Mouse (Mus musculus) adrenal gland, postnatal 10 days (tissue): Measurements from ENCODE around the gene Med13l. TPM values are rescaled to one million over a fixed set of nuclear protein-coding genes. Genes with fewer than 3 reads are reported as not detected.

Experiments used
- DNase-seq: peaks from one replicate; pipeline ENCODE4 v3.0.0; 2021; ENCODE audit warnings: mixed read lengths
- total RNA-seq, 2 experiments: library from RNA; stranded (reverse); gene quantifications; 2 replicates each; pipeline ENCODE4 v1.2.3; 2021

The Med13l gene
- total RNA-seq, 2 experiments from 2014 or later: 39.0 to 43.6 TPM

- DNase-seq: no peak
Observed at GRCm38 (mm10) chr5:118658256-118658837, 97.9 kb downstream of the Med13l start.

GRCm38 (mm10) chr5:118659713-118660112, 99.2 kb downstream of the Med13l start:
- DNase-seq: peak; percentile 23

GRCm38 (mm10) chr5:118661751-118662150, 101.3 kb downstream of the Med13l start:
- DNase-seq: no peak

- DNase-seq: peak; percentile 74
Observed at GRCm38 (mm10) chr5:118663999-118664398, 103.5 kb downstream of the Med13l start.

GRCm38 (mm10) chr5:118665023-118665422, 104.5 kb downstream of the Med13l start:
- DNase-seq: no peak

GRCm38 (mm10) chr5:118666437-118667207, 106.1 kb downstream of the Med13l start:
- DNase-seq: no peak

GRCm38 (mm10) chr5:118667863-118668262, 107.4 kb downstream of the Med13l start:
- DNase-seq: no peak

GRCm38 (mm10) chr5:118668931-118669330, 108.5 kb downstream of the Med13l start:
- no peak for DNase-seq

GRCm38 (mm10) chr5:118672111-118672510, 111.6 kb downstream of the Med13l start:
- DNase-seq: no peak

GRCm38 (mm10) chr5:118673859-118674258, 113.4 kb downstream of the Med13l start:
- DNase-seq: no peak

- DNase-seq: no peak
Observed at GRCm38 (mm10) chr5:118674321-118674720, 113.8 kb downstream of the Med13l start.

GRCm38 (mm10) chr5:118675697-118676096, 115.2 kb downstream of the Med13l start:
- no peak for DNase-seq

- DNase-seq: peak; percentile 31
Observed at GRCm38 (mm10) chr5:118676151-118676918, 115.9 kb downstream of the Med13l start.

GRCm38 (mm10) chr5:118679283-118679835, 118.9 kb downstream of the Med13l start:
- peak; percentile 31 for DNase-seq

GRCm38 (mm10) chr5:118680853-118681252, 120.4 kb downstream of the Med13l start:
- no peak for DNase-seq

- DNase-seq: no peak
Observed at GRCm38 (mm10) chr5:118682007-118682406, 121.5 kb downstream of the Med13l start.

GRCm38 (mm10) chr5:118685145-118685544, 124.7 kb downstream of the Med13l start:
- no peak for DNase-seq

- no peak for DNase-seq
Observed at GRCm38 (mm10) chr5:118686021-118686420, 125.5 kb downstream of the Med13l start.

GRCm38 (mm10) chr5:118688886-118689835, 128.7 kb downstream of the Med13l start:
- no peak for DNase-seq

- DNase-seq: no peak
Observed at GRCm38 (mm10) chr5:118691025-118691709, 130.7 kb downstream of the Med13l start.

GRCm38 (mm10) chr5:118691710-118692040, 131.2 kb downstream of the Med13l start:
- DNase-seq: no peak
